Mouse (Mus musculus) small intestine, adult 2 months (tissue): ENCODE measurements at regions not wholly inside any gene's neighbourhood (a gene's known extent, or its start where the extent isn't known, plus 50 kb on each side); places are given as distances from the start of the nearest gene placed in this dataset.

Experiments
- CTCF ChIP-seq: fragments of 200-500 bp; IDR thresholded peaks from 2 replicates; pipeline ENCODE4 v1.5.1; 2012; ENCODE audit warnings: low read depth, mild to moderate bottlenecking, control low read depth, inconsistent platforms, low read length, moderate library complexity, mixed read lengths; ENCODE audit not compliant: insufficient replicate concordance, insufficient read length; ENCODE audit errors: extremely low read depth
- POLR2A ChIP-seq: fragments of 200-500 bp; IDR thresholded peaks from 2 replicates; pipeline ENCODE4 v1.6.1; 2012; ENCODE audit warnings: low read depth, mild to moderate bottlenecking, control low read depth, inconsistent platforms, low read length, moderate library complexity

DNA sequence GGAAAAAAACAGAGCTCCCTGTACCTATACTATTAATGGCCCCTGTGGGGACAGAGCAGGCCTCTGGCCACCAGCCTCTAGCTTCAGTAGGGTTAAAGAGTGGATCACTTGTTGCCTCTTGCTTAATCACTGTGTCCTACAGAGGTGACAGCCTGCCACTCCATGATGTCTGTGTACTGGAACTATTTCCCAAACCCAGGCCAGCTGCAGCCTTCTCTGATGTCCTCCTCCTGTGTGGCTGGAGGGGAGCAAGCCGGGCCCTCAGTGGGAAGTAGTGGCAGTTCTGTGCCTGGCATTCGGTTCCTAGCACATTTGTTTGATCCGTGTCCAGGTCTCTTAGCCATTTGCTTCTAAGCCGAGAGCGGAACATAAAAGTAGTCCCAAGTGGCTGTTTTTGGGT, 207.7 kb upstream of the Cadm1 start:
- TF ChIP-seq POLR2A (no peak), CTCF (no peak)
